Mouse (Mus musculus) myocyte (in vitro differentiated cells): ENCODE results near the gene Tex264. TPM values are rescaled to one million over a fixed set of nuclear protein-coding genes. Genes with fewer than 3 reads are reported as not detected.
"Not testable (repeated sequence)": the region's sequence is repeated elsewhere in the genome, so short reads cannot be mapped to it uniquely, and the experiment has no call there.

ENCODE experiments used
- H3K27me3 ChIP-seq: one replicate; pipeline ENCODE4 v1.6.1; 2011; ENCODE audit not compliant: control insufficient read depth, insufficient read depth, insufficient read length
- H3K36me3 ChIP-seq: one replicate; pipeline ENCODE4 v1.6.1; 2011; ENCODE audit not compliant: control insufficient read depth, insufficient read depth
- H3K4me2 ChIP-seq: one replicate; pipeline ENCODE4 v1.6.1; 2011; ENCODE audit warnings: low read depth, control low read depth
- H3K4me3 ChIP-seq: one replicate; pipeline ENCODE4 v1.5.1; 2011; ENCODE audit warnings: mild to moderate bottlenecking, control low read depth, moderate library complexity
- H3K79me2 ChIP-seq: one replicate; pipeline ENCODE4 v1.6.1; 2011; ENCODE audit not compliant: control insufficient read depth, insufficient read depth
- H3ac ChIP-seq: one replicate; pipeline ENCODE4 v1.6.1; 2011; ENCODE audit not compliant: control insufficient read depth, insufficient read length
- CEBPB ChIP-seq: IDR thresholded peaks from 2 replicates; pipeline ENCODE4 v1.6.1; 2011; ENCODE audit warnings: mild to moderate bottlenecking, moderate library complexity; ENCODE audit not compliant: poor library complexity, insufficient read depth, severe bottlenecking
- E2F4 ChIP-seq: IDR thresholded peaks from one replicate; pipeline ENCODE4 v1.6.1; 2011; ENCODE audit warnings: mild to moderate bottlenecking, control low read depth, moderate library complexity; ENCODE audit not compliant: insufficient read depth
- MAX ChIP-seq: IDR thresholded peaks from one replicate; pipeline ENCODE4 v1.6.1; 2011; ENCODE audit warnings: low read depth, mild to moderate bottlenecking, control low read depth
- MYOD1 ChIP-seq, 3 experiments: IDR thresholded peaks; one replicate each; pipeline ENCODE4 v1.6.1; 2011; ENCODE audit warnings: control low read depth in 2 of 3, low read depth in 2 of 3, mild to moderate bottlenecking in 2 of 3, moderate library complexity in 1 of 3; ENCODE audit not compliant: insufficient read length in 2 of 3, control insufficient read depth in 1 of 3
- MYOG ChIP-seq, 3 experiments: IDR thresholded peaks; one replicate each; pipeline ENCODE4 v1.6.1; 2011; ENCODE audit warnings: control low read depth in 2 of 3, low read depth in 2 of 3, mild to moderate bottlenecking in 2 of 3; ENCODE audit not compliant: insufficient read length in 2 of 3, control insufficient read depth in 1 of 3, insufficient read depth in 1 of 3
- POLR2A ChIP-seq: IDR thresholded peaks from one replicate; pipeline ENCODE4 v1.6.1; 2011; ENCODE audit warnings: low read depth, mild to moderate bottlenecking, control low read depth, moderate library complexity; ENCODE audit not compliant: insufficient read length
- POLR2AphosphoS2 ChIP-seq: IDR thresholded peaks from one replicate; pipeline ENCODE4 v1.6.1; 2011; ENCODE audit warnings: low read depth, control low read depth; ENCODE audit not compliant: insufficient read length
- REST ChIP-seq: IDR thresholded peaks from one replicate; pipeline ENCODE4 v1.6.1; 2011; ENCODE audit warnings: mild to moderate bottlenecking, control low read depth, moderate library complexity; ENCODE audit not compliant: insufficient read depth, insufficient read length
- SRF ChIP-seq: IDR thresholded peaks from one replicate; pipeline ENCODE4 v1.6.1; 2011; ENCODE audit warnings: low read depth; ENCODE audit not compliant: control insufficient read depth, insufficient read length
- TCF12 ChIP-seq: IDR thresholded peaks from one replicate; pipeline ENCODE4 v1.6.1; 2011; ENCODE audit warnings: mild to moderate bottlenecking, control low read depth; ENCODE audit not compliant: poor library complexity, insufficient read depth, severe bottlenecking
- TCF3 ChIP-seq: IDR thresholded peaks from one replicate; pipeline ENCODE4 v1.6.1; 2011; ENCODE audit warnings: low read depth, control low read depth; ENCODE audit not compliant: insufficient read length
- USF1 ChIP-seq: IDR thresholded peaks from one replicate; pipeline ENCODE4 v1.6.1; 2011; ENCODE audit warnings: low read depth, mild to moderate bottlenecking, control low read depth, moderate library complexity
- polyA plus RNA-seq: library from polyadenylated mRNA; unstranded; fragments of >200 nt; fragmentation: generic; extraction: Trizol; gene quantifications from one replicate; pipeline ENCODE4 v1.2.1, GENCODE M21; 2012; ENCODE audit warnings: missing spikeins

Tex264 gene
- polyA plus RNA-seq, 1 experiment = 111 TPM

- Histone ChIP-seq H3K4me3 (no peak overlapping the region), H3ac (no peak overlapping the region), H3K27me3 (peaks cover 10% of the 10 kb centered on the region), H3K4me2 (no peak overlapping the region), H3K36me3 (no peaks in the 10 kb centered on the region), H3K79me2 (no peaks in the 10 kb centered on the region)
- TF ChIP-seq MAX (no peak), REST (no peak), SRF (no peak), MYOD1 (IDR thresholded peaks at IDR 0.05; ENCODE audit: control insufficient read depth in 1 of 3, insufficient read length in 2 of 3, low read depth in 2 of 3) (no peak), TCF12 (no peak), TCF3 (no peak), POLR2A (no peak), CEBPB (no peak), E2F4 (no peak), MYOG (IDR thresholded peaks at IDR 0.05; ENCODE audit: control insufficient read depth in 1 of 3, insufficient read depth in 1 of 3, insufficient read length in 2 of 3, low read depth in 2 of 3) (no peak)
Observed at GRCm38 (mm10) chr9:106632185-106632584, 53.5 kb downstream of the Tex264 start.

GRCm38 (mm10) chr9:106627796-106628195, 57.9 kb downstream of the Tex264 start:
- H3K4me3 ChIP-seq, H3K79me2 ChIP-seq, H3K36me3 ChIP-seq, H3K4me2 ChIP-seq, H3ac ChIP-seq: not testable (repeated sequence)
- H3K27me3 ChIP-seq = peaks cover 12% of the 10 kb centered on the region

- TF ChIP-seq REST (no peak), MAX (no peak), MYOD1 (IDR thresholded peaks at IDR 0.05; ENCODE audit: control insufficient read depth in 1 of 3, insufficient read length in 2 of 3, low read depth in 2 of 3) (no peak), E2F4 (no peak), CEBPB (no peak), TCF3 (no peak), TCF12 (no peak), USF1 (no peak), POLR2AphosphoS2 (no peak), MYOG (IDR thresholded peaks at IDR 0.05; ENCODE audit: control insufficient read depth in 1 of 3, insufficient read depth in 1 of 3, insufficient read length in 2 of 3, low read depth in 2 of 3) (no peak), SRF (no peak), POLR2A (no peak)
- no peak within 1 kb of the TSS for H3K4me3 ChIP-seq
- no peak within 1 kb of the TSS for H3K4me2 ChIP-seq
- no peaks in the 10 kb centered on the region for H3K79me2 ChIP-seq
- no peaks in the 10 kb centered on the region for H3K36me3 ChIP-seq
- peaks cover 21% of the 10 kb centered on the region for H3K27me3 ChIP-seq
- H3ac ChIP-seq = no peak within 1 kb of the TSS
Observed at GRCm38 (mm10) chr9:106626282-106626681, 59.4 kb downstream of the Tex264 start, which contains the start of gene Iqcf6. Iqcf6 (plus strand) TSS chr9:106626582.

- peaks cover 46% of the 10 kb centered on the region for H3K27me3 ChIP-seq
- no peak overlapping the region for H3K4me2 ChIP-seq
- no peak for TF ChIP-seq MYOG (IDR thresholded peaks at IDR 0.05; ENCODE audit: control insufficient read depth in 1 of 3, insufficient read depth in 1 of 3, insufficient read length in 2 of 3, low read depth in 2 of 3)
- TF ChIP-seq CEBPB = no peak
- no peak for TF ChIP-seq POLR2AphosphoS2
- no peak for TF ChIP-seq SRF
- TF ChIP-seq E2F4 = no peak
- H3ac ChIP-seq = no peak overlapping the region
- no peaks in the 10 kb centered on the region for H3K36me3 ChIP-seq
- no peaks in the 10 kb centered on the region for H3K79me2 ChIP-seq
- no peak overlapping the region for H3K4me3 ChIP-seq
Observed at GRCm38 (mm10) chr9:106617496-106617895, 68.2 kb downstream of the Tex264 start.

GRCm38 (mm10) chr9:106616306-106616705, 69.4 kb downstream of the Tex264 start:
- Histone ChIP-seq H3K4me2 (no peak overlapping the region), H3K79me2 (no peaks in the 10 kb centered on the region), H3K4me3 (no peak overlapping the region), H3K36me3 (no peaks in the 10 kb centered on the region), H3ac (no peak overlapping the region), H3K27me3 (peaks cover 47% of the 10 kb centered on the region)
- TF ChIP-seq TCF3 (no peak), USF1 (no peak), MYOD1 (IDR thresholded peaks at IDR 0.05; ENCODE audit: control insufficient read depth in 1 of 3, insufficient read length in 2 of 3, low read depth in 2 of 3) (no peak), E2F4 (no peak)
